Mouse (Mus musculus): ENCODE results near the gene F3. TPM values are rescaled to one million over a fixed set of nuclear protein-coding genes. Genes with fewer than 3 reads are reported as not detected.

Gene F3
- 5.0 and 5.5 TPM in 2 replicates for polyA plus RNA-seq (2015; fragmentation: Nextera tagmentation; extraction: Ambion mirVana)

- Histone ChIP-seq H3K27me3 (peaks cover 42% of the 10 kb centered on the region), H3K27ac (no peak within 1 kb of the TSS; the same call in none of the 2 replicates), H3K4me3 (replicated peaks) (peak within 1 kb of the TSS; percentile 68), H3K4me1 (replicated peaks) (peaks cover 31% of the 10 kb centered on the region), H3K9ac (replicated peaks) (peak within 1 kb of the TSS; percentile 76), H3K4me2 (replicated peaks) (peak within 1 kb of the TSS; percentile 84), H3K9me3 (no peaks in the 10 kb centered on the region), H3K36me3 (no peaks in the 10 kb centered on the region)
- peak; percentile 89 for ATAC-seq
- 1% methylated on average over 73 of the region's 73 CpGs for WGBS
These were observed at the start of gene F3 for GRCm38 (mm10) chr3:121722971-121723844. F3 (plus strand) TSS chr3:121723537.

- no peak overlapping the region for H3K9ac ChIP-seq (replicated peaks)
- no peak overlapping the region for H3K27ac ChIP-seq
- ATAC-seq, result 0 out of 2 replicates have a peak, but pooled peaks have one; percentile 60
- H3K9me3 ChIP-seq, result no peaks in the 10 kb centered on the region
- WGBS, result 36% methylated on average over 4 of the region's 4 CpGs
- H3K27me3 ChIP-seq, result no peaks in the 10 kb centered on the region
- H3K36me3 ChIP-seq, result no peaks in the 10 kb centered on the region
- H3K4me3 ChIP-seq (replicated peaks), result no peak overlapping the region
- H3K4me2 ChIP-seq (replicated peaks), result no peak overlapping the region
- peaks cover 12% of the 10 kb centered on the region for H3K4me1 ChIP-seq (replicated peaks)
These were observed 44.4 kb upstream of the F3 start for GRCm38 (mm10) chr3:121678935-121679334.

- WGBS, result 16% methylated on average over 3 of the region's 3 CpGs
- Histone ChIP-seq H3K4me1 (replicated peaks) (peaks cover 12% of the 10 kb centered on the region), H3K9ac (replicated peaks) (no peak overlapping the region), H3K9me3 (no peaks in the 10 kb centered on the region), H3K27me3 (no peaks in the 10 kb centered on the region), H3K4me3 (replicated peaks) (no peak overlapping the region), H3K36me3 (no peaks in the 10 kb centered on the region), H3K27ac (no peak overlapping the region), H3K4me2 (replicated peaks) (no peak overlapping the region)
- ATAC-seq, result peak; percentile 43; the same call in 1 of the 2 replicates
These were observed 43.9 kb upstream of the F3 start for GRCm38 (mm10) chr3:121679443-121679842.

GRCm38 (mm10) chr3:121680187-121680586, 43.1 kb upstream of the F3 start:
- H3K4me3 ChIP-seq (replicated peaks), result no peak overlapping the region
- no peak overlapping the region for H3K9ac ChIP-seq (replicated peaks)
- 84% methylated on average over 3 of the region's 3 CpGs for WGBS
- H3K4me2 ChIP-seq (replicated peaks), result no peak overlapping the region
- no peak overlapping the region for H3K27ac ChIP-seq
- no peaks in the 10 kb centered on the region for H3K9me3 ChIP-seq
- H3K36me3 ChIP-seq, result no peaks in the 10 kb centered on the region
- peaks cover 12% of the 10 kb centered on the region for H3K4me1 ChIP-seq (replicated peaks)
- no peaks in the 10 kb centered on the region for H3K27me3 ChIP-seq
- ATAC-seq, result no peak

- Histone ChIP-seq H3K27me3 (no peaks in the 10 kb centered on the region), H3K27ac (no peak overlapping the region), H3K9me3 (no peaks in the 10 kb centered on the region), H3K4me2 (replicated peaks) (no peak overlapping the region), H3K4me3 (replicated peaks) (no peak overlapping the region), H3K36me3 (no peaks in the 10 kb centered on the region), H3K9ac (replicated peaks) (no peak overlapping the region), H3K4me1 (replicated peaks) (peaks cover 12% of the 10 kb centered on the region)
- no peak for ATAC-seq
- 92% methylated on average over 10 of the region's 10 CpGs for WGBS
These were observed 40.6 kb upstream of the F3 start for GRCm38 (mm10) chr3:121682439-121683411.

- Histone ChIP-seq H3K4me1 (replicated peaks) (peaks cover 3% of the 10 kb centered on the region; the same call in 1 of the 2 replicates), H3K9ac (replicated peaks) (no peak overlapping the region), H3K27ac (no peak overlapping the region; the same call in 1 of the 2 replicates), H3K4me3 (replicated peaks) (no peak overlapping the region), H3K9me3 (no peaks in the 10 kb centered on the region), H3K4me2 (replicated peaks) (no peak overlapping the region), H3K27me3 (no peaks in the 10 kb centered on the region), H3K36me3 (no peaks in the 10 kb centered on the region)
- WGBS, result 80% methylated on average over 4 of the region's 4 CpGs
- no peak for ATAC-seq
These were observed 38.8 kb upstream of the F3 start for GRCm38 (mm10) chr3:121684552-121684951.

- no peak overlapping the region for H3K4me2 ChIP-seq (replicated peaks)
- no peak for ATAC-seq
- H3K4me1 ChIP-seq (replicated peaks), result no peaks in the 10 kb centered on the region
- no peak overlapping the region for H3K9ac ChIP-seq (replicated peaks)
- no peaks in the 10 kb centered on the region for H3K36me3 ChIP-seq
- no peaks in the 10 kb centered on the region for H3K9me3 ChIP-seq
- H3K27me3 ChIP-seq, result no peaks in the 10 kb centered on the region
- WGBS, result 83% methylated on average over 4 of the region's 4 CpGs
- H3K4me3 ChIP-seq (replicated peaks), result no peak overlapping the region
- no peak overlapping the region; the same call in 1 of the 2 replicates for H3K27ac ChIP-seq
These were observed 38.4 kb upstream of the F3 start for GRCm38 (mm10) chr3:121684963-121685362.

GRCm38 (mm10) chr3:121685985-121686384, 37.4 kb upstream of the F3 start:
- 79% methylated on average over 1 of the region's 1 CpGs for WGBS
- Histone ChIP-seq H3K9me3 (no peaks in the 10 kb centered on the region), H3K4me2 (replicated peaks) (no peak overlapping the region), H3K4me1 (replicated peaks) (no peaks in the 10 kb centered on the region), H3K27me3 (no peaks in the 10 kb centered on the region), H3K9ac (replicated peaks) (no peak overlapping the region), H3K36me3 (no peaks in the 10 kb centered on the region), H3K27ac (no peak overlapping the region), H3K4me3 (replicated peaks) (no peak overlapping the region)
- ATAC-seq, result no peak

GRCm38 (mm10) chr3:121686408-121686911, 36.9 kb upstream of the F3 start:
- Histone ChIP-seq H3K27ac (no peak overlapping the region), H3K4me2 (replicated peaks) (no peak overlapping the region), H3K9ac (replicated peaks) (no peak overlapping the region), H3K9me3 (no peaks in the 10 kb centered on the region), H3K36me3 (no peaks in the 10 kb centered on the region), H3K27me3 (no peaks in the 10 kb centered on the region), H3K4me3 (replicated peaks) (no peak overlapping the region), H3K4me1 (replicated peaks) (no peaks in the 10 kb centered on the region)
- 80% methylated on average over 4 of the region's 4 CpGs for WGBS
- peak; percentile 67 for ATAC-seq

- H3K4me3 ChIP-seq (replicated peaks), result no peak overlapping the region
- ATAC-seq, result no peak
- no peak overlapping the region for H3K27ac ChIP-seq
- no peak overlapping the region for H3K9ac ChIP-seq (replicated peaks)
- no peaks in the 10 kb centered on the region for H3K4me1 ChIP-seq (replicated peaks)
- no peak overlapping the region for H3K4me2 ChIP-seq (replicated peaks)
- WGBS, result 83% methylated on average over 3 of the region's 3 CpGs
- no peaks in the 10 kb centered on the region for H3K9me3 ChIP-seq
- H3K36me3 ChIP-seq, result no peaks in the 10 kb centered on the region
- H3K27me3 ChIP-seq, result no peaks in the 10 kb centered on the region
These were observed 35.6 kb upstream of the F3 start for GRCm38 (mm10) chr3:121687741-121688140.

GRCm38 (mm10) chr3:121689029-121689428, 34.3 kb upstream of the F3 start:
- no peaks in the 10 kb centered on the region for H3K9me3 ChIP-seq
- H3K9ac ChIP-seq (replicated peaks), result no peak overlapping the region
- no peak for ATAC-seq
- no peak overlapping the region for H3K4me3 ChIP-seq (replicated peaks)
- H3K4me2 ChIP-seq (replicated peaks), result no peak overlapping the region
- H3K27me3 ChIP-seq, result no peaks in the 10 kb centered on the region
- 82% methylated on average over 5 of the region's 5 CpGs for WGBS
- H3K36me3 ChIP-seq, result no peaks in the 10 kb centered on the region
- no peak overlapping the region for H3K27ac ChIP-seq
- H3K4me1 ChIP-seq (replicated peaks), result no peaks in the 10 kb centered on the region
